Mouse (Mus musculus): Measurements from ENCODE around the gene Gmpr2. TPM values are rescaled to one million over a fixed set of nuclear protein-coding genes. Genes with fewer than 3 reads are reported as not detected.

Gmpr2 gene
- polyA plus RNA-seq, 1 experiment from 2014 or later, result 62.5 TPM

DNA sequence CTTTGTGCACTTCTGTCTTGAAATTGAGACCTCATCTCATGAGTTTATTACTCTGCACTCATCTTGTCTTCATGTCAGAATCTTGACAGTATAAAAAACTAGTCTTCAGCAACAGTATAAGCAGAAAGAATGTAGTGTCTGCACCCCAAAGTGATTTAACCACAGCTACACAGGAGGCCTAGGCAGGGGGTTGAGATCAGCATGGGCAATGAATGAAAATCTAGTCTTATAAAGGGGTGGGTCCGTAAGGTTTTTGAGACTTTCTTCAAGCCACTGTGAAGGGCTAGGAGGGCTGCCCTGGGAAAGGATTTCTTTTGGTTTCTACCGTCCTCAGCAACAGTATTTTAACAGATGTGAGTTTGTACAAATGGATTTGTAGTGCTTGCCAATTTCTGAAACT lies 11.1 kb upstream of the Gmpr2 start:
- Histone ChIP-seq H3K9ac (ENCODE audit: low read length) (no peak overlapping the region; the same call in 1 of the 2 replicates), H3K4me1 (replicated peaks; ENCODE audit: control insufficient read depth, insufficient read depth, low read length) (0 out of 2 replicates have a peak, but pooled peaks cover 2% of the 10 kb centered on the region), H3K36me3 (ENCODE audit: control insufficient read depth, insufficient read depth, low read length) (no peaks in the 10 kb centered on the region; the same call in 1 of the 2 replicates), H3K4me3 (ENCODE audit: low read depth, low read length) (peak overlapping the region; percentile 58), H3K27ac (ENCODE audit: low read depth, low read length) (no peak overlapping the region), H3K4me2 (ENCODE audit: low read depth, low read length, severe bottlenecking) (no peak overlapping the region; the same call in 1 of the 2 replicates), H3K27me3 (ENCODE audit: control insufficient read depth, insufficient read depth, low read length) (no peaks in the 10 kb centered on the region), H3K9me3 (ENCODE audit: control insufficient read depth, low read length) (no peaks in the 10 kb centered on the region)
- ATAC-seq (replicated peaks; ENCODE audit: low FRiP score) (no peak), DNase-seq (ENCODE audit: low spot score) (no peak)
- 44% methylated on average over 2 of the region's 2 CpGs for WGBS

DNA sequence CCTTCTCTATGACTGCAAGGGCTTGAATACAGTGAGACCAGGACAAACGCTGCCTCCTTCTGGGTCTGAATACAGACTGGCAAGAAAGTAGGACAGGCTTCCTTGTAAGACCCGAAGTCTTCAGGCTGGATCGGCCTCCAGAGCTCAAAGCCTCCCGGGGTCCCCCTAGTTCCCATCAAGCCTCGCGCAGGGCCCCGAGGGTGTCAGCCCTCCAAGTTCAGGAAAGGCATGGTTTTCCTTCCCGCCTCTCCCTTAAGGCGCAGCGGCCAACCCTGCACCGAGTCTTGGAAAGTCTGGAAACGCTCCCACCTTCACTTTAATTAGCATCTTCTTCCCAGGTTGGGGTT lies 282 bp upstream of the Gmpr2 start:
- Histone ChIP-seq H3K9ac (ENCODE audit: low read length) (peak overlapping the region; percentile 76), H3K9me3 (ENCODE audit: control insufficient read depth, low read length) (no peaks in the 10 kb centered on the region), H3K27me3 (ENCODE audit: control insufficient read depth, insufficient read depth, low read length) (no peaks in the 10 kb centered on the region), H3K4me1 (replicated peaks; ENCODE audit: control insufficient read depth, insufficient read depth, low read length) (0 out of 2 replicates have a peak, but pooled peaks cover 2% of the 10 kb centered on the region), H3K27ac (ENCODE audit: low read depth, low read length) (peak overlapping the region; percentile 79), H3K4me2 (ENCODE audit: low read depth, low read length, severe bottlenecking) (peak overlapping the region; percentile 54), H3K4me3 (ENCODE audit: low read depth, low read length) (peak overlapping the region; percentile 83), H3K36me3 (ENCODE audit: control insufficient read depth, insufficient read depth, low read length) (no peaks in the 10 kb centered on the region)
- DNase-seq (ENCODE audit: low spot score), result no peak
- ATAC-seq (replicated peaks; ENCODE audit: low FRiP score), result peak; percentile 48
- 0% methylated on average over 12 of the region's 12 CpGs for WGBS

DNA sequence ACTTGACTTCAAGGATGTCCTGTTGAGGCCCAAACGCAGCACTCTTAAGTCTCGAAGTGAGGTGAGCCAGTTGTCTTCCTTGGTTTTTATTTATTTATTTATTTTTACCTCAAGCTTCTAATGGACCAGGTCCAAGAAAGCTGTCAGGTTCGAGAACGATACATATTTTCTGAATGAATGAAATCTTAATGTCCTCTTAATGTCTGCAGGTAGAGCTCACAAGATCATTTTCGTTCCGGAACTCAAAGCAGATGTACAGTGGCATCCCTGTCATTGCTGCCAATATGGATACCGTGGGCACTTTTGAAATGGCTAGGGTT lies 960 bp downstream of the Gmpr2 start:
- 83% methylated on average over 7 of the region's 7 CpGs for WGBS

DNA sequence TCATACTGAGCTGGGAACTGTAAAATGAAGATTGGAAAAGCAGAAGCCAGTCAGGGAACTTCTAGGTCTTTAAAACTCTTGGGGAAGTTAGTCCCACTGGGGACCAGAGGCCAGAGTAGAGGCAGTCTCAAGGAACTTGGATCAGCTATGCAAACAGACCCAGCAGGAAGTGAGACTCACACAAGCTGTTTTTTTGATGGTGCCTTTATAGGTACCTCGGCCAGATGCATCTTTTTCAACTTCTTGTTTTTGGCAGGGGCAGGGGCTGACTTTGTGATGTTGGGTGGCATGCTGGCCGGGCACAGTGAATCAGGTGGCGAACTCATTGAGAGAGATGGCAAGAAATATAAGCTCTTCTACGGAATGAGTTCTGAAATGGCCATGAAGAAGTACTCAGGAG lies 5.9 kb downstream of the Gmpr2 start:
- Histone ChIP-seq H3K4me3 (ENCODE audit: low read depth, low read length) (no peak overlapping the region), H3K27ac (ENCODE audit: low read depth, low read length) (no peak overlapping the region), H3K27me3 (ENCODE audit: control insufficient read depth, insufficient read depth, low read length) (no peaks in the 10 kb centered on the region), H3K9ac (ENCODE audit: low read length) (no peak overlapping the region), H3K4me2 (ENCODE audit: low read depth, low read length, severe bottlenecking) (no peak overlapping the region), H3K4me1 (replicated peaks; ENCODE audit: control insufficient read depth, insufficient read depth, low read length) (peaks cover 5% of the 10 kb centered on the region), H3K9me3 (ENCODE audit: control insufficient read depth, low read length) (no peaks in the 10 kb centered on the region), H3K36me3 (ENCODE audit: control insufficient read depth, insufficient read depth, low read length) (peaks cover 8% of the 10 kb centered on the region; the same call in 1 of the 2 replicates)
- WGBS, result 86% methylated on average over 4 of the region's 4 CpGs
- no peak for ATAC-seq (replicated peaks; ENCODE audit: low FRiP score)
- no peak for DNase-seq (ENCODE audit: low spot score)

More for the DNA sequence above, 960 bp downstream of the Gmpr2 start:
- peak overlapping the region; percentile 83 for H3K4me3 ChIP-seq (ENCODE audit: low read depth, low read length)
- ATAC-seq (replicated peaks; ENCODE audit: low FRiP score) (no peak), DNase-seq (ENCODE audit: low spot score) (no peak)
- peak overlapping the region; percentile 38 for H3K9ac ChIP-seq (ENCODE audit: low read length)
- H3K4me2 ChIP-seq (ENCODE audit: low read depth, low read length, severe bottlenecking), result peak overlapping the region; percentile 54
- H3K9me3 ChIP-seq (ENCODE audit: control insufficient read depth, low read length), result no peaks in the 10 kb centered on the region
- no peaks in the 10 kb centered on the region for H3K27me3 ChIP-seq (ENCODE audit: control insufficient read depth, insufficient read depth, low read length)
- no peak overlapping the region for H3K27ac ChIP-seq (ENCODE audit: low read depth, low read length)
- no peaks in the 10 kb centered on the region; the same call in 1 of the 2 replicates for H3K36me3 ChIP-seq (ENCODE audit: control insufficient read depth, insufficient read depth, low read length)
- 0 out of 2 replicates have a peak, but pooled peaks cover 2% of the 10 kb centered on the region for H3K4me1 ChIP-seq (replicated peaks; ENCODE audit: control insufficient read depth, insufficient read depth, low read length)

DNA sequence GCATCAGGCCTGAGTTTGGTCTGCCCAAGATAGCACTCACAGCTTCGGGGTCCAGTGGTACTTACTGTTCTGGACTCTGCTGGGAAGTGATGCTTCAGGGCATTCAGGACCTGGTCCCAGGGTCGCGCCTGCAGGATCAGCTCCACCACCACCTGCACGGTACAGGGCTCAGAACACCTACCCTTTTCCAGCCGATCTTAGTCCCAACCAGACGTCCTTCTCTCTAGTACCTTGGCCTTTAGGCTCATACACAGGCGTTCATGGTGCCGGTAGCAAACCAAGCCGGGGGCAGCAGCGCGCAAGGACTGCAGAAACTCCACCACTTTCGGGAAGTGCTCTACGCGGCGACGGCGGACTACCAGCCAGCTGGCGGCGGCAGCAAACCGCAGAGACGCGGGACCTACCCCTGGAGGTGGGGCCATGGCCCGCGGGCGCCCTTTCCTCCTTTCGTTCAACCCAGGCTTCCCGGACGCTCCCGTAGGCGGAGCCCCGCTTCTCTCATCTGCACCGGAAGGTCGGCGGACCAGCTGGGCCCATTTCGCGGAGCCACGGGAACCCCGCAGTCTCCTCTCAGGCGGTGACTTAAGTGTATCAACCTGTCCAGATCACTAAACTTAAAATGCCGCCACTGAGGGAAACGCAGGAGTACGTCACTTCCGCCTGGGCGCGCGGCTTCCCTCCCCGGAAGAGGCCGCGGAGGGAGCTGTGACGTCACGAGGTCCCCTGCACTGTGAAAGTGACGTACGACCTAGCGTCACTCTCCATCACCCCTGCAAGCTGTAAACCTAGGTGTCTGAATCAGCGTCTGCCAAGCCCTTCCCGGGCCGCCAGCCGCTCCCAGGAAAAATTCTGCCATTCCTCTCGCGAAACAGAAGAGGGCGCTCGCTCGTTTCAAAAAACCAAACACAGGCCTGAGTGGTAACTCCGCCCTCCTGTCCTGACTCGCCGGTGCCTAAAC lies 9.7 kb downstream of the Gmpr2 start, which contains the start of gene Tinf2:
TSS of gene Tinf2 (minus strand) at position 661 of the 958 bp plus-strand sequence.
- Histone ChIP-seq H3K4me3 (ENCODE audit: low read depth, low read length) (peak within 1 kb of the TSS; percentile 68), H3K36me3 (ENCODE audit: control insufficient read depth, insufficient read depth, low read length) (peaks cover 8% of the 10 kb centered on the region; the same call in 1 of the 2 replicates), H3K9ac (ENCODE audit: low read length) (peak within 1 kb of the TSS; percentile 82), H3K4me2 (ENCODE audit: low read depth, low read length, severe bottlenecking) (peak within 1 kb of the TSS; percentile 79), H3K4me1 (replicated peaks; ENCODE audit: control insufficient read depth, insufficient read depth, low read length) (peaks cover 5% of the 10 kb centered on the region), H3K9me3 (ENCODE audit: control insufficient read depth, low read length) (no peaks in the 10 kb centered on the region), H3K27ac (ENCODE audit: low read depth, low read length) (peak within 1 kb of the TSS; percentile 53), H3K27me3 (ENCODE audit: control insufficient read depth, insufficient read depth, low read length) (no peaks in the 10 kb centered on the region)
- DNase-seq (ENCODE audit: low spot score), result peak; percentile 98
- under 1% methylated on average over 66 of the region's 66 CpGs for WGBS
- ATAC-seq (replicated peaks; ENCODE audit: low FRiP score), result peak; percentile 98

DNA sequence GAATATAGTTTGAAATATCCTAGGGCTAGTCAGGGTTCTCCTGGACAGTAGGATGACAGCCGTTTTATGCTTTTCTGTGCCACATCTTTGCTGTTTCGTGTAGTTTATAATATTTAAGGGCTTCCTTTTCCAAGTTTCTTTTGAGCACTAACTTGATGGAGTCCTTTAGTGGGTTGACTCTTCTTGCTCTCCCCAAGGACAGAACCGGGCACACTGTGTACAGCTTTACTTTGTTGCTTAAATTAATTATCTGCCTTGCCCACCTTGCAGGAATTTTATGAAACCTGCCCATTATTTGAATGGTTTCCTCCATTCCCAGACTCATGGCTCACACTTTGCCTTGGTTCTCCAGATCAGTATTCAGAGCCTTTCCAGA lies 10.4 kb downstream of the Gmpr2 start:
- peaks cover 8% of the 10 kb centered on the region; the same call in 1 of the 2 replicates for H3K36me3 ChIP-seq (ENCODE audit: control insufficient read depth, insufficient read depth, low read length)
- H3K4me1 ChIP-seq (replicated peaks; ENCODE audit: control insufficient read depth, insufficient read depth, low read length), result peaks cover 5% of the 10 kb centered on the region
- 18% methylated on average over 3 of the region's 3 CpGs for WGBS
- peak overlapping the region; percentile 68 for H3K4me3 ChIP-seq (ENCODE audit: low read depth, low read length)
- peak overlapping the region; percentile 82 for H3K9ac ChIP-seq (ENCODE audit: low read length)
- no peaks in the 10 kb centered on the region for H3K27me3 ChIP-seq (ENCODE audit: control insufficient read depth, insufficient read depth, low read length)
- H3K4me2 ChIP-seq (ENCODE audit: low read depth, low read length, severe bottlenecking), result peak overlapping the region; percentile 79
- H3K27ac ChIP-seq (ENCODE audit: low read depth, low read length), result no peak overlapping the region
- no peak for DNase-seq (ENCODE audit: low spot score)
- ATAC-seq (replicated peaks; ENCODE audit: low FRiP score), result peak; percentile 59; the same call in 1 of the 2 replicates
- H3K9me3 ChIP-seq (ENCODE audit: control insufficient read depth, low read length), result no peaks in the 10 kb centered on the region

DNA sequence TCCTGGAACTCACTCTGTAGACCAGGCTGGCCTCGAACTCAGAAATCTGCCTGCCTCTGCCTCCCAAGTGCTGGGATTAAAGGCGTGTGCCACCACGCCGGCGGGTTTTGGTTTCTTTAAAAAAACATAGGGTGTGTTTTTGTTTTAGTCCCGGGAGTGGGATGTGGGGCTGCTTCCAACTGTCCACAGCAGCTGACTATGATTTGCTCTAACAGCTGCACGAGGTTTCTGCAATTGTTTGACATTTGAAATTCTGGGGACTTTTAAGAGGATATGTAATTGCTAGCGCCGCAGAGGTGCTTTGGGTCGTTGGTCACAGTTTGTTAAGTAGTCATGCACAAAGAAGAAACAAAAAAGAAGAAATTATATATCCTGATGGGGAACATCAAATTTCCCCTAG lies 17.7 kb downstream of the Gmpr2 start:
- DNase-seq (ENCODE audit: low spot score), result no peak
- H3K27me3 ChIP-seq (ENCODE audit: control insufficient read depth, insufficient read depth, low read length), result no peaks in the 10 kb centered on the region
- H3K9me3 ChIP-seq (ENCODE audit: control insufficient read depth, low read length), result no peaks in the 10 kb centered on the region; the same call in 1 of the 2 replicates
- no peak overlapping the region for H3K4me3 ChIP-seq (ENCODE audit: low read depth, low read length)
- no peak overlapping the region for H3K27ac ChIP-seq (ENCODE audit: low read depth, low read length)
- ATAC-seq (replicated peaks; ENCODE audit: low FRiP score), result no peak
- H3K9ac ChIP-seq (ENCODE audit: low read length), result no peak overlapping the region
- H3K4me2 ChIP-seq (ENCODE audit: low read depth, low read length, severe bottlenecking), result no peak overlapping the region
- H3K36me3 ChIP-seq (ENCODE audit: control insufficient read depth, insufficient read depth, low read length), result no peaks in the 10 kb centered on the region
- H3K4me1 ChIP-seq (replicated peaks; ENCODE audit: control insufficient read depth, insufficient read depth, low read length), result no peaks in the 10 kb centered on the region
- WGBS, result 81% methylated on average over 10 of the region's 10 CpGs

DNA sequence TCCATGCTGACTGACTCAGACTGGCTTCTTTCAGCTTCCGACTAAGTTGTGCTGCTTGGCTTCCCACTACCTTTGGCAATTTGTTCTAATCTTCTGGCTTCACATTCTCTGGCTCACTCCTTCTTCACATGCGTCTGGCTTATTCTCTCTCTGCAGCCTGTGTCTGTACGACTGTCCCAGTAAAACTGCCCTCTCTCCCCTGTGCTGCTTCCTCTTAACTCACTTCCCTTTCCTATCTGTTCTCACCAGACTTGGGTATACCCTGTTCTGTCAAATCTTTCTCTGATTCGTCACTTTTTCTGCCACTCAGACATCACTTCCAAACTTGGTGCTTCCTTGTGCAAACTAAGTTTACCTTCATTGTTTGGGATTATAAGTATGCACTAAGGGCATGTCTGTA lies 25.5 kb downstream of the Gmpr2 start:
- ATAC-seq (replicated peaks; ENCODE audit: low FRiP score) (no peak), DNase-seq (ENCODE audit: low spot score) (no peak)
- H3K27ac ChIP-seq (ENCODE audit: low read depth, low read length), result no peak overlapping the region
- H3K9me3 ChIP-seq (ENCODE audit: control insufficient read depth, low read length), result no peaks in the 10 kb centered on the region; the same call in 1 of the 2 replicates
- 81% methylated on average over 4 of the region's 4 CpGs for WGBS
- no peak overlapping the region for H3K4me3 ChIP-seq (ENCODE audit: low read depth, low read length)
- no peak overlapping the region for H3K4me2 ChIP-seq (ENCODE audit: low read depth, low read length, severe bottlenecking)
- no peaks in the 10 kb centered on the region for H3K27me3 ChIP-seq (ENCODE audit: control insufficient read depth, insufficient read depth, low read length)
- H3K9ac ChIP-seq (ENCODE audit: low read length), result no peak overlapping the region
- H3K36me3 ChIP-seq (ENCODE audit: control insufficient read depth, insufficient read depth, low read length), result no peaks in the 10 kb centered on the region
- H3K4me1 ChIP-seq (replicated peaks; ENCODE audit: control insufficient read depth, insufficient read depth, low read length), result no peaks in the 10 kb centered on the region
